Mouse (Mus musculus) megakaryocyte, adult 5-6 weeks (primary cell): ENCODE measurements at regions not wholly inside any gene's neighbourhood (a gene's known extent, or its start where the extent isn't known, plus 50 kb on each side); places are given as distances from the start of the nearest gene placed in this dataset.

Source experiments
- ATAC-seq: 2 replicates; pipeline ENCODE4 v1.8.0; 2016; ENCODE audit warnings: mild to moderate bottlenecking, inconsistent platforms; ENCODE audit not compliant: poor library complexity, severe bottlenecking

GRCm38 (mm10) chr7:117739706-117740105, 358.9 kb downstream of the Xylt1 start:
- ATAC-seq, result no peak

DNA sequence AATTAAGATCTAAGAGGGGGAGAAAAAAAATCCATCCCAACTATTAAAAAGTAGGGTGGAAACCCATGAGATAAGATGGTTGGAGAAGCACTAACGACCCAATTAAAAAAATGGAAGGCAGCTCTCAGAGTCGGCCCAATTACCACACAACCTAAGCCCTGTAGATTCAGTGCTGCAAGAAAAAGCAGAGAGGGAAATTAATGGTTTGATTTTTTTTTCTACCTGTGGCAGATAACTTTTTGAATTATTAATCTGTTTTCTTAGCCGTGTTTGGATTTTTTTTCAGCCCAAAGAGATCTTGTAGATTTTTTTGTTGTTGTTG, 354.9 kb downstream of the Xylt1 start:
- no peak for ATAC-seq

DNA sequence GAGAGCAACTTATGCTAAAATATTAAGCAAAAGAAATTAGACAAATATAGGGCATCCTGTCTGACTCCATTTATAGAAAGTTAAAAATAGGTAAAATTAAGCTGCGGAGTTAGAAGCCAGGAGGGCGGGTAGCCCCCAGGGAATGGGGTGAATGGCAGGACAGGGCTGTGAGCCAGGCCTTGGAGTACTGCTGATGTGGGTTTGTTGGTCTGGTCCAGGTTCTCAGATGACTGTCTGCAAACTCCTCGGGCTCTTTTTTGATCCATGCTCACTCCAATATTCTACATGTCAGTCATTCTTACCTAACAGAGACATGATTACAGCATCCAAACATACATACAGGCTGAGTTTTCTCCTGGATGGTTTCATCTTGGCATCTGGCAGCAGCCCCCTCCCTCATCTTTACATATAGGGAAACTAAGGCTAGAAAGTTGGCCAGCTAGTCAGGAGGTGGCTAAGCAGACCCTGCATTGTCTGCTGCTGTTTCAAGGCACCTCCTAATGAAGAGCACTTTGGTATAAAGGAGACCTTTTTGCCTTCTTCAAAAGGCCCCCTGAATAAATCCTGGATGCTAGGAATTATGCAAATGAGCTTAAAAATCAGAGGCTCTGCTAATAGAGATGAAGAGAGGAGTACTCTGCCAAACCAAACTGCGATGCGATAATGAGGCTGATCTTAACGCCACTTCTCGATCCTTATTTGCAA, 354.4 kb downstream of the Xylt1 start:
- ATAC-seq, result no peak

GRCm38 (mm10) chr7:117729067-117729466, 348.3 kb downstream of the Xylt1 start:
- ATAC-seq, result no peak
